Mouse (Mus musculus) lung, adult 18-20 months (tissue): ENCODE measurements around the gene Selenbp1.
A peak's percentile ranks its signal among the peaks of the same experiment; 100 is the strongest.

ENCODE experiments used
- DNase-seq, 2 experiments: peaks; one replicate each; pipeline ENCODE4 v3.0.0; 2022; ENCODE audit warnings: mixed read lengths in 2 of 2

Selenbp1 gene

DNA sequence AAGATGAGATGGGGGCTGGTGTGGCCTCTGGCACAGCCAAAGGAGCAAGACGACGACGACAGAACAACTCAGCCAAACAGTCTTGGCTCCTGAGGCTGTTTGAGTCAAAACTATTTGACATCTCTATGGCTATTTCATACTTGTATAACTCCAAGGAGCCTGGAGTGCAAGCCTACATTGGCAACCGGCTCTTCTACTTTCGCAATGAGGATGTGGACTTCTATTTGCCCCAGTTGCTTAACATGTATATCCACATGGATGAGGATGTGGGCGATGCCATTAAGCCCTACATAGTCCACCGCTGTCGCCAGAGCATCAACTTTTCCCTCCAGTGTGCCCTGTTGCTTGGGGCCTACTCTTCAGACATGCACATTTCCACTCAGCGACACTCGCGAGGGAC lies 51.5 kb downstream of the Selenbp1 start:
- peak; percentile 68 to 79 for DNase-seq

DNA sequence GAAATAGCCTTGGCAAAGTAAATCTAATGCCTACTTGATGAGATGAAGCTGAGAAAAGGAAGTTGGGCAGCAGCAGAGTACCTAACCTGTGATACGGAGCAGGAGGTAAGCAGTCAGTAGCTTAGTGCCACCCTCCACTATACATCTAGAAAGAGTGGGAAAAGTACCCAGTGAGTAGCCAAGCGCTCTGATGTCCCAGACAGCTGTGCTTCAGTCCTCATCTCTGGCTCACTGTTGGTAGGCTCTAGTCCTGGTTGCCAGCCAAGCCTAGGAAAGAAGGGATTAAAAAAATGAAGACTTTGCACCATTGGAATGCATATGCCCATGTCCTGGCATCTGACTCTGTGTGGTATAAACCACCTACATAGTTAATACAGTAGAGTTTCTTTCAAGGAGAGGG lies 52.7 kb downstream of the Selenbp1 start:
- DNase-seq = no peak

DNA sequence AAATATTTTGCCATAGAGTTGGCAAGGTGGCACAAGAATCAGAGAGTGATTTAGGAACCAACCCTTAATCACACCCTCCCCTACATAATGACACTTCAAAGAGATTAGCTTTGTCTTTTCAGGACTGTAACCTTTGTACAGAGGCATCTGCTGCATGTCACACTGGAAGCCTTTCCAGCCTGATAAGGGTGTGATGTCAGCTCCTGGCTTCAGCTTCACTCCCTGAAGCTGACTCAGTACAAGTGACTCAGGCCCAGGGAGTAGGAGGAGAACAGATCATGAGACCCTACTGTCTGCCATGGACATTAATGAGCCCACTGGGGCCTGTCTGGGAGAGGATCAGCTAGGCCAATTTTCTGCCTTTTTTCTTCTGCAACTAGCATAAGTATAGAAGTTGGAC lies 54.7 kb downstream of the Selenbp1 start:
- peak; percentile 50 to 60 for DNase-seq

DNA sequence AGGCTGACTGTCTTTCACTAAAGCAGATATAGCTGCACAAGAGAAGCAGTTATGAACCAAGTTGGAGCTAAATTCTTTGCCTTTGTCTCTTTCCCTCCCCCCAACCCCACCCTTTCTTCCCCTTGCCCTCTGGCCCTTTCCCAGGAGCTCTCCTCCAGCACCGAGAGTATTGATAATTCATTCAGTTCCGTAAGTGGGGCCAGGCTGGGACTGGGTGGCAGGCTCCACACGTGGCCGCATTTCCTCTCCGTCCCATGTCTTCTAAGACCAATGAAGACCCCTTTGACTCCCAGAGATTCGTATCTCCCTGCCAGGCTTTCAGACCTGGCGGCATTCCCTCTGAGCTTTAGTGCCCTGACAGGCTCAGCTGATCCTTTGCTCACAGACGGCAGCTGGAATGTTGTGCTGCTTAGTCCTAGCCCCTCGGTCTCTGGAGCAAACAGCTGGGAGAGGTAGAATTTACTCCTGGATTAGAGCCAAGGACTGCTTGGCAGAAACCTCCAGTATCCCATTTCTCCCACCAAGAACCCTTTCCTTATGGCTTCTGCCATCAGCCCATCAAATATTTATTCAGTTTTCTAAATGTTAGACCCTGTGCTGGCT lies 56.4 kb downstream of the Selenbp1 start:
- DNase-seq = peak in 1 of 2 experiments; percentile 24
